Mouse (Mus musculus): Measurements from ENCODE around the gene Apol6.
A peak's percentile ranks its signal among the peaks of the same experiment; 100 is the strongest.

Apol6 gene

GRCm38 (mm10) chr15:77070745-77071268 is 26.3 kb downstream of the Apol6 start:
- no peak for DNase-seq (ENCODE audit: low spot score in 2 of 2)

GRCm38 (mm10) chr15:77071501-77071900 is 27.0 kb downstream of the Apol6 start:
- peak in 1 of 2 experiments; percentile 61 for DNase-seq (ENCODE audit: low spot score in 2 of 2)

GRCm38 (mm10) chr15:77072556-77073163 is 28.1 kb downstream of the Apol6 start:
- no peak for DNase-seq (ENCODE audit: low spot score in 2 of 2)

- no peak for DNase-seq (ENCODE audit: low spot score in 2 of 2)
Observed at GRCm38 (mm10) chr15:77076523-77076922, 32.0 kb downstream of the Apol6 start.

- no peak for DNase-seq (ENCODE audit: low spot score in 2 of 2)
Observed at GRCm38 (mm10) chr15:77077906-77078305, 33.4 kb downstream of the Apol6 start.

- DNase-seq (ENCODE audit: low spot score in 2 of 2), result no peak
Observed at GRCm38 (mm10) chr15:77078786-77079185, 34.3 kb downstream of the Apol6 start.

- no peak for DNase-seq (ENCODE audit: low spot score in 2 of 2)
Observed at GRCm38 (mm10) chr15:77079256-77079822, 34.8 kb downstream of the Apol6 start.

- peak in 1 of 2 experiments; percentile 52 for DNase-seq (ENCODE audit: low spot score in 2 of 2)
Observed at GRCm38 (mm10) chr15:77079890-77080361, 35.4 kb downstream of the Apol6 start.

GRCm38 (mm10) chr15:77080684-77081254 is 36.2 kb downstream of the Apol6 start:
- no peak for DNase-seq (ENCODE audit: low spot score in 2 of 2)

- DNase-seq (ENCODE audit: low spot score in 2 of 2), result no peak
Observed at GRCm38 (mm10) chr15:77081454-77081853, 36.9 kb downstream of the Apol6 start.

GRCm38 (mm10) chr15:77085818-77086217 is 41.3 kb downstream of the Apol6 start:
- no peak for DNase-seq (ENCODE audit: low spot score in 2 of 2)

- no peak for DNase-seq (ENCODE audit: low spot score in 2 of 2)
Observed at GRCm38 (mm10) chr15:77086488-77086887, 42.0 kb downstream of the Apol6 start.

- DNase-seq (ENCODE audit: low spot score in 2 of 2), result no peak
Observed at GRCm38 (mm10) chr15:77089249-77089648, 44.7 kb downstream of the Apol6 start.

- no peak for DNase-seq (ENCODE audit: low spot score in 2 of 2)
Observed at GRCm38 (mm10) chr15:77090531-77090930, 46.0 kb downstream of the Apol6 start.

GRCm38 (mm10) chr15:77091394-77091793 is 46.9 kb downstream of the Apol6 start:
- no peak for DNase-seq (ENCODE audit: low spot score in 2 of 2)

- no peak for DNase-seq (ENCODE audit: low spot score in 2 of 2)
Observed at GRCm38 (mm10) chr15:77094431-77094830, 49.9 kb downstream of the Apol6 start.

- DNase-seq (ENCODE audit: low spot score in 2 of 2), result no peak
Observed at GRCm38 (mm10) chr15:77095216-77095615, 50.7 kb downstream of the Apol6 start.

GRCm38 (mm10) chr15:77097358-77097757 is 52.8 kb downstream of the Apol6 start:
- DNase-seq (ENCODE audit: low spot score in 2 of 2), result no peak

GRCm38 (mm10) chr15:77099756-77100155 is 55.2 kb downstream of the Apol6 start:
- DNase-seq (ENCODE audit: low spot score in 2 of 2), result no peak

- DNase-seq (ENCODE audit: low spot score in 2 of 2), result no peak
Observed at GRCm38 (mm10) chr15:77102685-77103084, 58.2 kb downstream of the Apol6 start.

GRCm38 (mm10) chr15:77104349-77105158 is 60.0 kb downstream of the Apol6 start:
- no peak for DNase-seq (ENCODE audit: low spot score in 2 of 2)

- DNase-seq (ENCODE audit: low spot score in 2 of 2), result no peak
Observed at GRCm38 (mm10) chr15:77105273-77105672, 60.7 kb downstream of the Apol6 start.

All from right cerebral cortex, postnatal 10 days (tissue).